Mouse (Mus musculus): ENCODE results near the gene Arl4d.
"Not testable (repeated sequence)": the region's sequence is repeated elsewhere in the genome, so short reads cannot be mapped to it uniquely, and the experiment has no call there.

The Arl4d gene

GRCm38 (mm10) chr11:101664825-101665635, at the start of gene Arl4d:
TSS of gene Arl4d (plus strand) at chr11:101665541.
- peak; percentile 92 for DNase-seq (ENCODE audit: low read depth, low spot score)

DNA sequence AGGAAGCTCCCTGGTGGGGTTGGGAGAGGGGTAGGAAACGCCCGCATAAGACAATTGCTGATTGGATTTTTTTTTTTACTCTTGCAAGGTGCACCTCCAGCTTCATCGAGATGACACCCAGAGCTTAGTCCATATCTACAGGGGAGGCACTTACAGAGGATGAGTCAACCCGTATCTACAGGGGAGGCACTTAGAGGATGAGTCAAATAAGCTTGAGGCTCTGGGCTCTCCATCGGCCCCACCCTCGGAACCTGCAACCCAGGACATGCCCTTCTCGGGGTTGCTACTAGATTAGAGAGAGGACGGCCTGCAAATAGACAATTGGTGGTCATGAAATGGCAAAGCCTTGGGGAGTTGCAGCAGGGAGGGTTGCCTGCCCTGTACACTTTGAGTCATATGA, 49.2 kb upstream of the Arl4d start:
- DNase-seq (ENCODE audit: low read depth, low spot score), result no peak

- no peak for DNase-seq (ENCODE audit: low read depth, low spot score)
These were observed 48.2 kb upstream of the Arl4d start for GRCm38 (mm10) chr11:101616948-101617767.

DNA sequence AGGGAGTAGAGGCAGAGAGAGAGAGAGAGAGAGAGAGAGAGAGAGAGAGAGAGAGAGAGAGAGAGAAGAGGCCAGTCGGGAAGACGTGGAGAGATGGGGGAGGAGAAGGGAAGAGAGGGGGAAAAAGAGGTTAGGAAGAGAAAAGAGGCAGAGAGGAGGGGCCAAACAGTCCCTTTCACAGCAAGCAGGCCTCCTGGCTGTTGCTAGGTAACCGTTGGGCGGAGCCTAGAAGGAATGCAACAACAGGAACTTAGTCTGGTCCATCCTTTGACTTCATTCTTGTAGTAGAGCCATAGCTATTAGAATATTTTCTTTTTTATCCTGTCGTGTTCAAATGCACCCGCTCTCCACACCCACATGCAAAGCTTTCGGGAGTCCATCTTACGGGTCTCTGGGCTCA, 47.5 kb upstream of the Arl4d start:
- DNase-seq (ENCODE audit: low read depth, low spot score), result peak; percentile 73

GRCm38 (mm10) chr11:101618596-101618995, 46.7 kb upstream of the Arl4d start:
- no peak for DNase-seq (ENCODE audit: low read depth, low spot score)

GRCm38 (mm10) chr11:101620022-101620655, 45.2 kb upstream of the Arl4d start:
- not testable (repeated sequence) for DNase-seq (ENCODE audit: low read depth, low spot score)

DNA sequence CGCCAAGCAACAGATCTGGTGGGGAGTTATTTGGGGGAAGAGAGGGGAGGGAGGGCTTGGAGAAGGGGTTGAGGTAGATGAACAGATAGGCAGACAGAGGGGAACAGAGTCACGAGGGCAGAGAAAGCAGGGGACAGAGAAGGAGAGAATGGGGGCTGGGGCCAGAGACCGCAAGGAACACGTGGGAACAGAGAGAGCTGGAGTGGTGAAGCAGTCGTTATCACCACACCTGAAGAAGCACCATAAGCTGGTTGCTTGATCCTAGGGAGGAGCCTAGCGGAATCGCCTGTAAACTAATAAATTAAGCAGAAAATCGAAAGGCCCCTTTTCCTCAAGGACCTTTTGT, 38.7 kb upstream of the Arl4d start:
- DNase-seq (ENCODE audit: low read depth, low spot score), result no peak

DNA sequence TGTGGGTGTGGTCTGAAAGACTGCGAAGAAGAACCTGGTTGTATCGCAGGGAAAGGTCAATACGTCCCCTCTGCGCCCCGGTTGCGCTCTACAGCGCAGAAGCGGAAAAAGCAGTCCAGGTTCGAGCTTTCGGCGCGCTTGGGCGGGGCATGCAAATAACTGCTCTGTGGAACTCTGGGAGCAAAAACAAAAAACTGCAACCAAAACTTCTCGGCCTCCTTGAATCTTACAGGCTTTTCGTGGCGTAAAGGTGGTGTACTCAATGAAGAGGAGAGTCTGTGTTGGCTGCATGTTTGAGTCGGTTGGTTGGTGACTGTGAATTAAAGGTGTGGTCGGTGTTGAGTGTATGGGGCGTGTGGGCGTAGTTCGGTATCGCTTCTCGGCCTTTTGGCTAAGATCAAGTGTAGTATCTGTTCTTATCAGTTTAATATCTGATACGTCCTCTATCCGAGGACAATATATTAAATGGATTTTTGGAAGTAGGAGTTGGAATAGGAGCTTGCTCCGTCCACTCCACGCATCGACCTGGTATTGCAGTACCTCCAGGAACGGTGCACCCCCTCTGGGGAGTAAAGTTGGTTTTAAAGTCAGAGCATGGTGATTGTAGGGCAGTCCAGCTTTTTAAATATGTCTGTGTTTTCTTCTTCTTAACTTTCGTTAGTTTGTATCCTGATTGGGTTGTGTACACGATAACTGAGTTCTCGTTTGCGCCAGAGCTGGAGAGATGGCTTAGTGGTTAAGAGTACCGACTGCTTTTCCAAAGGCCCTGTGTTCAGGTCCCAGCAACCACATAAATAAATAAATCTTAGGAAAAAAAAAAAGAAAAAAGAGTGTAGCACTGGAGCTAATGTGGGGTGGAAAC, 38.1 kb upstream of the Arl4d start, which contains the start of gene Rdm1:
Gene Rdm1, plus strand, starts transcription at position 201 of the 862 bp plus-strand sequence.
- DNase-seq (ENCODE audit: low read depth, low spot score), result peak; percentile 89

DNA sequence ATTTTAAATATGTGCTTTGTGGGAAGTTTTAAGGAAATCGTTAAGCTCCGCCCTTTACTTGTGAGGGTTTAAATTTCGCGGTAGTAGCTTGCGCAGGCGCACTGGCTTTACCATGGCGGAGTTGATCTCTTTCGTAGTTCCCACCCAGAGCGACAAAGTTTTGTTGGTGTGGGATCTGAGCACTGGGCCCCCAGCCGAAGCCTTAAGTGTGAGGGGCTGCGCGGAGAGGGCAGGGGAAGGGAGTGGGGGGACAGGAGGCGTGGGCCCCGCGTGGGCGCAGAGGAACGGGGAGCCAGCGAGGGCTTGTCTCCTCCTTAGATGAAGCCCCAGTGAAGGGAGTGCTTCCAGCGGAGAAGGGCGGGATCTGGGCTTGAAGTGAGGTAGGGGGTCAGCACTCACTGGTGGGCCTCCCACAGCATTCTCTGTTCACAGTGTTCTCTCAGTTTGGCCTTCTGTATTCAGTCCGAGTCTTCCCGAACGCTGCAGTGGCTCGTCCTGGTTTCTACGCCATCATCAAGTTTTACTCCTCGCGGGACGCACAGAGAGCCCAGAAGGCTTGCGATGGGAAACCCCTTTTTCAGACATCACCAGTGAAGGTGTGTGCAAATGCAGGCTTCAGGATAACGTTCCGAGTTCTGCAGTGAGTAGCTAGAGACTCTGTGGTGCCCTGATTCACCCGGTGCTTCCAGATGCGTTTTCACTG, 37.3 kb upstream of the Arl4d start:
- peak; percentile 95 for DNase-seq (ENCODE audit: low read depth, low spot score)

GRCm38 (mm10) chr11:101628733-101629417, 36.5 kb upstream of the Arl4d start:
- not testable (repeated sequence) for DNase-seq (ENCODE audit: low read depth, low spot score)

GRCm38 (mm10) chr11:101635660-101636059, 29.7 kb upstream of the Arl4d start:
- DNase-seq (ENCODE audit: low read depth, low spot score), result no peak

GRCm38 (mm10) chr11:101639761-101640160, 25.6 kb upstream of the Arl4d start:
- no peak for DNase-seq (ENCODE audit: low read depth, low spot score)

DNA sequence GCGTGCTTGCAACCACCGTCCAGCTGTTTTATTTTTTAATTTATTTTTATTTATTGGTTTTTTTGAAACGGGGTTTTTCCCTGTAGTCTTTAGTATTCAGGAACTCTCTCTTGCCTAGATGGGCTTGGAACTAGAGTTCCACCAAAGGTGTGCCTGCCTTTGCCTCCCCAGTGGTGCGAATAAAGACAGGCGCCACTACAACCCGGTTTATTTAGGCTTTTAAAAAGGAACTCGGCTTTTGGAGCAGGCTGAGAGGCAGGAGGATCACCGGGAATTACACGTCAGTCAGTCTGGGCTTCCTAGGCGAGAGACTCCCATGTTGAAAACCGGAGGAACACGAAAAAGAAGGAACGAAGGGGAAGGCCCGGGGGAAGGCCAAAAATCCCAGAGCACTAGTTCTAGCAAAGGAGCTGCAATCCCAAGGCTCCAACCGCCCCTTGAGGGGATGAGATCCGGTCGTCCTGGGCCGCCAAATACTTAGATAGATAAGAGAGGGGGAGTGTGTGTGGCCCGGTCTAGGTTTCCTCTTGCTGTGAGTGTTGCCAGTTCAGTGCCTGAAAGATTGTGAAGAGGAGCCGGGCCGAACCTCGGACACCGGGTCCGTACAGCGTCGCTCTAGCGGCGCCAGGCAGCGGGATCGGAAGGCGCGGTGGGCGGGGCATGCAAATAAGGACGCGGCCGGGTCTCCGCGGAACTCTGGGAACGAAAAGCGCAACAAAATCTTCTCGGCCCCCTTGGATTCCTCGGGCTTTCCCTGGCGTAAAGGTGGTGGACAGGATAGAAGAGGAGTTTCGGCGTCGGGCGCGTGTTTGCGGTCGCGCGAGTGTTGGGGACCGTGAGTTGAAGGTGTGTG, 24.3 kb upstream of the Arl4d start:
- peak; percentile 85 for DNase-seq (ENCODE audit: low read depth, low spot score)

DNA sequence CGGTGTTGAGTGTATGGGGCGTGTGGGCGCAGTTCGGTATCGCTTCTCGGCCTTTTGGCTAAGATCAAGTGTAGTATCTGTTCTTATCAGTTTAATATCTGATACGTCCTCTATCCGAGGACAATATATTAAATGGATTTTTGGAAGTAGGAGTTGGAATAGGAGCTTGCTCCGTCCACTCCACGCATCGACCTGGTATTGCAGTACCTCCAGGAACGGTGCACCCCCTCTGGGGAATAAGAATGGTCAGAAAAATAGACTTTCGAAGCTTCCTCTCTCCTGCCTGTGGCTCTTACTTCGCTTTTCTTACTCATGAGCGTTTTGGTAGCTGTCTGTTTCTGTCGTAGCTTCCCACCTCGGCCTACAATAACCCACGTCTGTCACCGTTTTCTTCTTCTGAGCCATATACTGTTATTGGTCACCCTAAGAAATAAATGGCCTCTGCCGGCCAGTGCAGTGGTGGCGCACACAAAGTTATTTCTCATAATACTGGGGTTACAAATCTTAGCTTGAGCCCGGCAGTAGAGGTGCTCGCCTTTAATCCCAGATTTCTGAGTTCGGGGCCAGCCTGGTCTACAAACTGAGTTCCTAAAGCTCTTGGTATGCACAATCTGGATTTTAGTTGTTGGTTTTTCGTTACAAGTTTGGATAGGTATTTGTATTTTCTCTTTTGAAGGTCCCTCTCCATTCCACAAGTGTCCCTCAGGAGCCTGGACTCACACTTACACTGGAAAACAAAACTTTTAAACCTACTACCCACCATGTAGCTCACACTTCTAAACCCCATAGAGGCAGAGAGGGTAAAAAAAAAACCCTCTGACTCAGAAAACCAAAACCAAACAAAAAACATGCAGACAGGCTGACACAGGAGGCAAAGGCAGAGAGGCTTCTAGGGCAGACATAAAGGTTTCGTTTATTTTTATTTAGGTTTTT, 23.4 kb upstream of the Arl4d start:
- peak; percentile 90 for DNase-seq (ENCODE audit: low read depth, low spot score)

DNA sequence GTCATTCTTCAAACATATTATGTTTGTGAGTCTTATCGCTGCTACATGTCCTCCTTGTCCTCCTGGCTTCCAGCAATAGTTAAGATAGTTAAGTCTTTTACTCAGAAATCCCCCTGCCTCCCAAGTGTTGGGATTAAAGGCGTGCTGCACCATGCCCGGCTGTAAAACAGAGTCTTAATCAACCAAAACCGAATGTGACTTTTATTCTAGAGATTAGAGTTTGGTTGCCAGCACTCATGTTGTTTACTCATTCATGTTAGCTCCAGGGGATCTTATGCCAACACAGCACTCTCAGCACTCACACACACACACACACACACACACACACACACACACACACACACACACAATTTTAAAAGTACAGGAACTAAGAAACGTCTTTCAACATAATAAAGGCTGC, 22.4 kb upstream of the Arl4d start:
- no peak for DNase-seq (ENCODE audit: low read depth, low spot score)

GRCm38 (mm10) chr11:101644591-101644990, 20.8 kb upstream of the Arl4d start:
- no peak for DNase-seq (ENCODE audit: low read depth, low spot score)

GRCm38 (mm10) chr11:101645043-101645410, 20.3 kb upstream of the Arl4d start:
- DNase-seq (ENCODE audit: low read depth, low spot score), result not testable (repeated sequence)

Data from forelimb bud, embryonic 11.5 days (tissue).